Mouse (Mus musculus) testis, adult 2 months (tissue): Measurements from ENCODE around the gene Lrrc9.

Experiments used
- CTCF ChIP-seq: fragments of 200-500 bp; IDR thresholded peaks from 2 replicates; pipeline ENCODE4 v1.5.1; 2012; ENCODE audit warnings: low read depth, mild to moderate bottlenecking, inconsistent platforms, low read length, moderate library complexity; ENCODE audit not compliant: control insufficient read depth, insufficient read depth, insufficient replicate concordance
- POLR2A ChIP-seq: fragments of 200-500 bp; IDR thresholded peaks from 2 replicates; pipeline ENCODE4 v1.6.1; 2012; ENCODE audit warnings: low read depth, mild to moderate bottlenecking, inconsistent platforms, low read length, moderate library complexity; ENCODE audit not compliant: control insufficient read depth

GRCm38 (mm10) chr12:72532303-72532702 lies 90.6 kb downstream of the Lrrc9 start:
- TF ChIP-seq CTCF (no peak), POLR2A (no peak)
